Mouse (Mus musculus) hindlimb bud, embryonic 11.5 days (tissue): ENCODE data around the gene Jpt1.
"Not testable (repeated sequence)": the region's sequence is repeated elsewhere in the genome, so short reads cannot be mapped to it uniquely, and the experiment has no call there.

Source experiments
- DNase-seq: peaks from one replicate; pipeline ENCODE4 v3.0.0-alpha.2; 2012; ENCODE audit warnings: low read depth, low spot score; ENCODE audit errors: extremely low spot score

Jpt1 gene

GRCm38 (mm10) chr11:115514238-115514663, at the start of gene Jpt1:
Gene Jpt1, minus strand, starts transcription at chr11:115514387.
- peak; percentile 96 for DNase-seq

DNA sequence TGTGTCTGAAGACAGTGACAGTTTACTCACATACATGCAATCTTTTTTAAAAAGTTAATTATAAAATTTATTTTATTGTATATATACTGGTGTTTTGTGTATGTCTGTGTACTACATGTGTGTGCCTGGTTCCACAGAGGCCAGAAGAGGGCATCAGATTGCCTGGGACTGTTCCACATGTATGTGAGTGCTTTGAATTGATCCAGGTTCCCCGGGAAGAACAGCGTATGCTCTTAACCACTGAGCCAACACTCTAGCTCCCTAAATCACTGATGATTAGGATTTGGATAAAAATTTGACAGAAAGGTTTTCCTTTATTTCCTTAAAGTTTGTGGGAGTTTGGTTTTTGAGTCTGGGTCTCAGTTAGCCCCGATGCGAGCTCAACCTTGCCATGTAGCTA, 49.2 kb upstream of the Jpt1 start:
- DNase-seq: no peak

GRCm38 (mm10) chr11:115555717-115556116, 41.5 kb upstream of the Jpt1 start:
- no peak for DNase-seq

DNA sequence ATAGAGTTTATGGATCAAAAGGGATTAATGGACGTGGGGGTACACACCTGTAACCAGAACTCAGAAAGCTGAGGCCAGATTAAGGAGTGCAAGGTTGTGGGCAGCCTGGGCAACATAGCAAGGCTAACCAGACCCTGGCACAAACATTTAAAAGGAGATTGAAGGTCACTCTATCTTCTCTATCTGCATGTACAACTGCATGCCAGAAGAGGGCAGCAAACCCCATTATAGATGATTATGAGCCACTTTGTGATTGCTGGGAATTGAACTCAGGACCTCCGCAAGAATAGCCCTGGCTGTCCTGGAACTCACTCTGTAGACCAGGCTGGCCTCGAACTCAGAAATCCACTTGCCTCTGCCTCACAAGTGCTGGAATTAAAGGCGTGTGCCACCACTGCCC, 38.6 kb upstream of the Jpt1 start:
- no peak for DNase-seq

DNA sequence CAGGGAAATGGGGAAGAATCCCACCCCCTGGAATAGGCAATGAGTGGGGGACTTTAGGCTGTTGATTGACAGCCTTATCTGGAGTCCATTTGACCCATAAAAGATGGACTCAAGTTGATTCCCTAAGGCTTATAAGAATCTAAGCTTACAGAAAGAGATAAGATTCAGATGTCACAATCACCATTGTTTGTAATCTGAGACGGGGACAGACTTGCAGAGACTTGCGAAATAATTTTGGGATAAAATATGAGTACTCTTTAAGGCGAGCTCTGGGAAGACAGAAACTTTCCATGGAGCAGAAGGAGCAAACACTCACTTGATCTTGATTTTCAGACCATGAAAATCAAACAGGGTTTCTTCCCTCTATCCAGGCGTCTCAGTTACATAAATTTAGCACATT, 29.4 kb upstream of the Jpt1 start:
- no peak for DNase-seq

- no peak for DNase-seq
These were observed 23.9 kb upstream of the Jpt1 start for GRCm38 (mm10) chr11:115538045-115538444.

- no peak for DNase-seq
These were observed 22.8 kb upstream of the Jpt1 start for GRCm38 (mm10) chr11:115536856-115537568.

DNA sequence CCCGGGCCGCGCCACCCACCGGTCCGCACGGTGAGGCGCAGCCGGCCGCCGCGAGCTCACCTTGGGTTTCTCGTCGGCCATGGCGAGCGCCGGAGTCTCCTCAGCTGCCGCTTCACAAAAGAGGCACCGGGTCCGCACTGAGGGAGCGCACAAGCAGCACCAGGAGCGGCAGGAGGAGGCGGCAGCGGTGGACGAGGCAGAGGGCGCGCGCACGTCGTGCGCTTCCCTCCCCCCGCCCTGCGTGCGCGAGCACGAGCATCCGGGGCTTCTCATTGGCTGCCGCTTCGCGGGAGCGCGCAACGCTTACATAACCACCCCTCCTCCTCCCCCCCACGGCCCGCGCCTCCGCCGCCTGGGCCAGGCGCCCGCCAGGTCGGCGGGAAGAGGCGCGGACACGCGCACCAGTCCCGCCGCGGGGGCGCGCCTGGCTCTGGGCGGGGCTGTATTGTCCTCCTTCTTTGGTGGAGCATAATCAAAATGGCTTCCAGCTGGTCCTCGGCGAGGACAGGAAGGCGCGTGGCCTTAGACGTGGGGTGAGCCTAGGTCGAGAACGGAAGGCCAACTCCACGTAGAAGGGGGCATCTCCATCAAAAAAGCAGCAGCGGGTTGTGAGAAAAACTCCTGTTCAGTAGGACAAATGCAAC, 22.0 kb upstream of the Jpt1 start, which contains the start of gene Sumo2:
Gene Sumo2, minus strand, starts transcription at position 239 of the 644 bp plus-strand sequence.
- peak; percentile 93 for DNase-seq

GRCm38 (mm10) chr11:115535401-115536037, 21.3 kb upstream of the Jpt1 start:
- DNase-seq: no peak

DNA sequence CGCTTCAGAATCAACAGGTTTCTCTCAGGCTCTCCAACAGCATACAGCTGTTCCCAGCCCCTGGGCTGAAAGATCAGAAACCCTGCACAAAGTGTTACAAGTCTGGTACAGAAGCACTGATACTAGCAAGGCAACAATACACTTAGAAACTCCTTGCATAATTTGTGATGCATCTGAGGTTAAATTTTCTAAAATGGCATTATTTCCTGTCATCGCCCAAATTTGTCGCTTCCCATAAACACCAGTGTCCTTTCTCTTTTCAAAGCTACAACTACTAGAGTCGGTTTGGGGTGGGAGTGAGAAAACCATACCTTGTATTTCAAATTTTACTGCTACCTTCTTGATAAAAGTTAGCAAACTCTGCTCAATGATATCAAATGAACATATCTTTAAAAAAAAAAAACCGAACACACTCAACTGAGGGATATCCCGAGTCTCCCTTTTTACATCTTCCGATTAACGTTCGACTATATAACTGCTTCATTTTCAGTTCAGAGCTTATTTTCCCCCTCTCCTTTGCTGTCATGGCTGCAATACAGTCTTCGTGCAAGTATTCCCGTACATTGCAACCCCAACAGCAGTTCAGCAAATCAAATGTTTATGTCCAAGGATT, 20.7 kb upstream of the Jpt1 start:
- no peak for DNase-seq

GRCm38 (mm10) chr11:115526446-115526845, 12.3 kb upstream of the Jpt1 start:
- DNase-seq: not testable (repeated sequence)

- no peak for DNase-seq
These were observed 8.5 kb upstream of the Jpt1 start for GRCm38 (mm10) chr11:115522703-115523102.

DNA sequence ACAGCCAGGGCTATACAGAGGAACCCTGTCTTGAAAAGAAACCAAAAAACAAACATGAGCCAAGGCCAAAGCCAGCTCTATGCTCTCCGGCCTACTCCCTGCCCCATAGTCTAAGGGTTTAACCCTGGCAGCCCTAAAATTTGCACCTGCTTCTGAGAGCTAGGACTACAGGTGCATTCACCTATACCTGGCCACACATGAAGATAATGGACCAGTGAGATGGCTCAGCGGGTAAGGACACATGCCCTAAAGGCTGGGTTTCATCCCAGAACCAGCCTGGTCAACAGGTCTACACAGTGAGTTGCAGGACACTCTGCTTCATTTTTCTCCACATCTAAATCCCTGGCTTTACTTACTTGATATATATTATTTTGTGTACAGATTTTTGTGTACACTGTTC, 8.1 kb upstream of the Jpt1 start:
- DNase-seq: no peak

- DNase-seq: no peak
These were observed 6.9 kb upstream of the Jpt1 start for GRCm38 (mm10) chr11:115521080-115521479.

DNA sequence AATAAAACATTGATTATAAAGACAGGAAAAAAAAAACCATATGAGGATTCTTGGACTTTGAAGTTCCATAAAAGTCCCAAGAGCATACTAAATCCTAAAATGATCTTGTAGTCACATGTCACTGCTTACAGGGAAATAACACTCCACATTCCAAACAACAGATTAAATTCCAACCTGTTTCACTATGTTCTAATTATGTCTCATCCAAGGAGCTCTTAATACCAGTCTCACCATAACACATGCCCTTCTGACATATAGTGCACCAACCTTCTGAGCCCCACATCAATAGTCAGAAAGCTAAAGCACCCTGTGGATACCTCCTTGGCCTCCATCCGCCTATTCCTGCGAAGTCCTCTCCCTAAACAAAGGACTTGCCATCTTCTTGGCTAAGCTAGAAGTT, 6.0 kb upstream of the Jpt1 start:
- DNase-seq: no peak

- no peak for DNase-seq
These were observed 5.4 kb upstream of the Jpt1 start for GRCm38 (mm10) chr11:115519581-115519980.

DNA sequence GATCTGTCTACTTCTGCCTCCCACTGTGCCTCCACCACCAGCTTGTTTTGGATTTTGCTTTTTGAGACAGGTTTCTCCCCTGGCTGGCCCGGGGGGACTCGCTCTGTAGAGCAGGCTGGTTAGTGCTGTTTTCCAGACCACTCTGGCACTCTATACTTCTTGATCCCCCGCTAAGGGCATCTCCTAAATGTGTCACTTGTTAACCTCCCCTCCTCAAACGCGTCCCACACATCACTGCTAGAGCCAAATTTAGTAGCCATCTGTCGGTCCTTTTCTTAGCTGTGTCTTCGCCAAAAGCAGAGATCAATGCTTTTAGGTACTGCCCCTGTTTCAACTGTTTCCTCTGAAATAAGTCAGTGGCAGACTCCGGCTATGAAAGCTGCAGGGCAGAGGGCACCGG, 4.5 kb upstream of the Jpt1 start:
- DNase-seq: no peak

DNA sequence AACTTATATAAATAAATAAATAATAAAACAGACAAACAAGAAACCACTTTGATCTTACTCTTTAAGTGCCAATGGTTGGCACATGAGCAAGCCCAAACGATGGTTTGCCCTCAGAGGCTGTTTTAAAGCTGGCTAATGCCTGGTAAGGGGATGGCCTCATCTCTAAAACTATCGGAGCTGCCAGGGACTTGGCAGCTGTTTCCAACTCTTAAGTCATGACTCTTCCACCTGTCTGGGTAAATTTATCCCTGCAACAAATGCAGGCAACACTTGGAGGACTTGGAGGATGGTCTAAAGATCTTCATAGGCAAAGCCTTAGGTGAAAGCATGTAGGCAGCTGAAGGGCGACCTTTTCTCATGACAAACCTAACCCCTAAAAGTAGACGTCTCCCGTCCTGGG, 2.8 kb upstream of the Jpt1 start:
- DNase-seq: no peak

DNA sequence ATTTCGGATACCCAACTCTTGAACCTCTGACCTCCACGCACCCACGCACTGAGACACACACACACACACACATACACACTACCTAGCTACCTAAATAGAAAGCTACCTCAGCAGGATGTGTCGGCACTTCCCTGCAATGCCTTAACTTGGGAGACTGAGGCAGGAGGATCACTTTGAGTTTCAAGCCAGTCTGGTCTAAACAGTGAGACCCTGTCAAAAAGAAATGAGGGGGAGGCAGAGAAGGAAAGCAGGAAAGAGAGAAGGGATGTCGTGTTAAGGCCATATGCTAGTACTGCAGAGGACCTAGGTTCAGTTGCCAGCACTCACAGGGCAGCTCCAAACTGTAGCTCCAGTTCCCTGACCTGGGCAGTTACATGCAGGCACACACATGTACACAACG, 834 bp upstream of the Jpt1 start:
- DNase-seq: no peak

GRCm38 (mm10) chr11:115513271-115514237, 633 bp downstream of the Jpt1 start:
- DNase-seq: no peak
